Mouse (Mus musculus): ENCODE data around the gene AF366264.
"Not testable (repeated sequence)": the region's sequence is repeated elsewhere in the genome, so short reads cannot be mapped to it uniquely, and the experiment has no call there.

The AF366264 gene

GRCm38 (mm10) chr8:13838289-13838688 is at the start of gene AF366264:
Gene AF366264, minus strand, starts transcription at chr8:13838389.
- DNase-seq, result not testable (repeated sequence)

GRCm38 (mm10) chr8:13843286-13843685 is 5.1 kb upstream of the AF366264 start:
- not testable (repeated sequence) for DNase-seq

- DNase-seq, result no peak
Observed at GRCm38 (mm10) chr8:13828598-13829172, 9.5 kb downstream of the AF366264 start.

GRCm38 (mm10) chr8:13799566-13799965 is 38.6 kb downstream of the AF366264 start:
- DNase-seq, result no peak

GRCm38 (mm10) chr8:13797676-13798075 is 40.5 kb downstream of the AF366264 start:
- no peak for DNase-seq

- peak; percentile 8 for DNase-seq
Observed at GRCm38 (mm10) chr8:13793746-13794101, 44.5 kb downstream of the AF366264 start.

- DNase-seq, result no peak
Observed at GRCm38 (mm10) chr8:13793097-13793745, 45.0 kb downstream of the AF366264 start.

- no peak for DNase-seq
Observed at GRCm38 (mm10) chr8:13789606-13790005, 48.6 kb downstream of the AF366264 start.

GRCm38 (mm10) chr8:13785764-13786299 is 52.4 kb downstream of the AF366264 start:
- peak; percentile 90 for DNase-seq

- peak; percentile 88 for DNase-seq
Observed at GRCm38 (mm10) chr8:13785250-13785763, 52.9 kb downstream of the AF366264 start, which contains the start of gene Upf3a. Gene Upf3a, plus strand, starts transcription at chr8:13785615.
